Mouse (Mus musculus): Measurements from ENCODE around the gene Chrm4. TPM values are rescaled to one million over a fixed set of nuclear protein-coding genes. Genes with fewer than 3 reads are reported as not detected.

Chrm4 gene
- total RNA-seq, 2 experiments from 2014 or later, result 37.3 to 42.0 TPM

Small RNA genes within 50 kb of the gene (microRNA-seq; reads per million reads assigned to microRNA genes)
- gene Mir6999, result 0 to 0.53 reads per million in 2 experiments

Other genes starting within 250 kb of the Chrm4 start
- gene Atg13, start 216.7 kb upstream of the Chrm4 start, total RNA-seq (2021), result 10 to 100 TPM; 73.5 to 74.6 TPM
- 1 to 10 TPM; 6.5 to 8.3 TPM for gene Harbi1, start 216.4 kb upstream of the Chrm4 start, total RNA-seq (2021)
- 10 to 100 TPM; 51.9 to 54.3 TPM for gene Ambra1, start 197.1 kb upstream of the Chrm4 start, total RNA-seq (2021)
- 10 to 100 TPM; 24.9 to 26.3 TPM for gene Mdk, start 5.0 kb downstream of the Chrm4 start, total RNA-seq (2021)
- not detected for gene Gm9821, start 18.5 kb downstream of the Chrm4 start, total RNA-seq (2021)
- 100 to 1,000 TPM; 342 to 377 TPM for gene Dgkz, start 48.6 kb downstream of the Chrm4 start, total RNA-seq (2021)
- 1 to 10 TPM; 3.9 to 6.0 TPM for gene Creb3l1, start 97.3 kb downstream of the Chrm4 start, total RNA-seq (2021)
- gene Phf21a, start 165.9 kb downstream of the Chrm4 start, total RNA-seq (2021), result 10 to 100 TPM; 64.5 to 73.9 TPM